Mouse (Mus musculus): ENCODE measurements around the gene Usp35. TPM values are rescaled to one million over a fixed set of nuclear protein-coding genes. Genes with fewer than 3 reads are reported as not detected.

The Usp35 gene
- polyA plus RNA-seq, 1 experiment, result 19.1 TPM

DNA sequence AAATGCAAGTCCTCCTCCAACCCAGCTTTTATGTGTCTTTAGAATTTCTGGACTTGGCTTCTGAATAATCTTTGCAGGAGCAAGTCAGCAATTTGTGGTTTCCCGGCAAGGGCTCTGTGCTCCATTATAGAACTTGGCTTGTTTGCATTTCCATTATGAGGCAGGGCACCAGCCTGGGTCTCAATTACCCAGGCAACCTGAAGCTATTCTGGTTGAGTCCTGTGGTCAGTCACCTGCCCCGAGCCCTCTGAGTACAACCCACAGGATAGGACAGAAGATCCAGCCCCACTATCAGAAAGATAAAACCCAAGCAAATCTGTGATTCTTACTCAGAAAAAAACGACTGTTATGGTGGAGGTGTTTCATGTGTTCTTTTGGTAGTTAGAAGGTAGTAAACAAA lies 29.1 kb upstream of the Usp35 start:
- Histone ChIP-seq H3K4me3 (replicated peaks; ENCODE audit: insufficient read depth, low read depth, low read length) (no peak overlapping the region), H3K27ac (ENCODE audit: insufficient read depth, low read length) (no peak overlapping the region), H3K4me1 (ENCODE audit: control insufficient read depth, insufficient read depth, low read length) (no peaks in the 10 kb centered on the region), H3K27me3 (ENCODE audit: control insufficient read depth, insufficient read depth, low read length) (no peaks in the 10 kb centered on the region)
- TF ChIP-seq POLR2A (IDR thresholded peaks at IDR 0.05; ENCODE audit: borderline replicate concordance, insufficient read depth, low read length) (no peak), CTCF (IDR thresholded peaks at IDR 0.05; ENCODE audit: borderline replicate concordance, insufficient read depth, low read depth, low read length) (no peak)
- 53% methylated on average over 3 of the region's 3 CpGs for WGBS
- DNase-seq, result no peak

DNA sequence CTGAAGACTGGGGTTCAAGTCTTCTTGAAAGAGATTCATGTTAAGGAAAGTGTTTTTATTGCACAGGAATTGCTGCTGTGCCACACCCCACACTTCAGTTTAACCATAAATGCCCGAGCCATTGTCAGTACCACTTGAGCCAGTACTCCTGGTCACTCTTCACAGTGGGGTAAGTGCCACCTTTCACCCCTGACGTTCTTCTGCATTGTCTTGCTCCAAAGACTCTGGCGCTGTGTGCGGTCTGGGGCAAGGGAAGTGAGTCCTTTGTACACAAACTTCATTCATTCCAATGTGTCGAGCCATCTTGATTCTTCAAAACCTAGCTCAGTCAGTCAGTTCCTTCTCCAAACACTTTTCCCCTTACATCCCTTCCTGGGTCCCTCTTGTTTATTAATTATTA lies 28.3 kb upstream of the Usp35 start:
- Histone ChIP-seq H3K27ac (ENCODE audit: insufficient read depth, low read length) (no peak overlapping the region), H3K27me3 (ENCODE audit: control insufficient read depth, insufficient read depth, low read length) (no peaks in the 10 kb centered on the region), H3K4me3 (replicated peaks; ENCODE audit: insufficient read depth, low read depth, low read length) (no peak overlapping the region), H3K4me1 (ENCODE audit: control insufficient read depth, insufficient read depth, low read length) (no peaks in the 10 kb centered on the region)
- WGBS, result 74% methylated on average over 5 of the region's 5 CpGs
- TF ChIP-seq POLR2A (IDR thresholded peaks at IDR 0.05; ENCODE audit: borderline replicate concordance, insufficient read depth, low read length) (no peak), CTCF (IDR thresholded peaks at IDR 0.05; ENCODE audit: borderline replicate concordance, insufficient read depth, low read depth, low read length) (no peak)
- DNase-seq, result no peak

DNA sequence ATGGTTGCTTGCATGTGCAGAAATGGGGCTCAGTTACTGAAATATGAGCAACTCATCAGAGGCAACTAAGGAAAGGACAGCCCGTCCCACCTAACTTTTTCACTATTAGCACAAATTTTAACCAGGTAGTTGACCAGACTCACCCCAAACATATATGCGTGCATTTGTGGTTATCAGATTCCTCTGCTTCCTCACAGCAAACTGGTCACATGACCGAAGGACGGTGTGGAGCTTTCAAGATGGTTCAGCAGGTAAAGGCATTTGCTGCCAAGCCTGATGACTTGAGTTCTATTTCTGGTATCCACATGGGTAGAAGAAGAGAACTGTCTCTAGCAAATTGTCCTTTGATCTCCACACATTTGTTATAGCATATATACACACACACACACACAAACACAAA lies 26.5 kb upstream of the Usp35 start:
- Histone ChIP-seq H3K4me1 (ENCODE audit: control insufficient read depth, insufficient read depth, low read length) (no peaks in the 10 kb centered on the region), H3K27ac (ENCODE audit: insufficient read depth, low read length) (no peak overlapping the region), H3K4me3 (replicated peaks; ENCODE audit: insufficient read depth, low read depth, low read length) (no peak overlapping the region), H3K27me3 (ENCODE audit: control insufficient read depth, insufficient read depth, low read length) (no peaks in the 10 kb centered on the region)
- DNase-seq, result no peak
- WGBS, result 88% methylated on average over 4 of the region's 4 CpGs
- no peak for TF ChIP-seq CTCF (IDR thresholded peaks at IDR 0.05; ENCODE audit: borderline replicate concordance, insufficient read depth, low read depth, low read length)
- no peak for TF ChIP-seq POLR2A (IDR thresholded peaks at IDR 0.05; ENCODE audit: borderline replicate concordance, insufficient read depth, low read length)

DNA sequence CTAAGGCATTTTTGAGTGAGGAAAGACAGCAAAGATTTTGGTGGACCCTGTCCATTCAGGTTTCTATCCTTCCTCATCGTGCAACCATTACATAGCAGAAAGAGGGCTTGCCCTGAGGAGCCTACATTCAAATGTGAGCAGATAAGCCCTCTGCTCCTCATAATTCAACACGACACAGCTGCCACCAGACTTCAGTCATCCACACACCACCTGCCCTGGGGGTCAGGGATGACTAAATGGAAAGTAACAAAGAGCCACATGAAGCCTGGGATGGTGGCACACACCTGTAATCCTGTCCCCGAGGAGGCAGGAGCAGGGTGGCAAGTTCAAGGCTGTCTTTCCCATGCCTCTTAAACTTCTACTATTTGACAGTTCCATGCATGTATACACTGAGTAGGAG lies 26.0 kb upstream of the Usp35 start:
- H3K27ac ChIP-seq (ENCODE audit: insufficient read depth, low read length), result no peak overlapping the region
- no peak overlapping the region for H3K4me3 ChIP-seq (replicated peaks; ENCODE audit: insufficient read depth, low read depth, low read length)
- TF ChIP-seq POLR2A (IDR thresholded peaks at IDR 0.05; ENCODE audit: borderline replicate concordance, insufficient read depth, low read length) (no peak), CTCF (IDR thresholded peaks at IDR 0.05; ENCODE audit: borderline replicate concordance, insufficient read depth, low read depth, low read length) (no peak)
- DNase-seq, result no peak
- no peaks in the 10 kb centered on the region for H3K27me3 ChIP-seq (ENCODE audit: control insufficient read depth, insufficient read depth, low read length)
- no peaks in the 10 kb centered on the region for H3K4me1 ChIP-seq (ENCODE audit: control insufficient read depth, insufficient read depth, low read length)
- WGBS, result 70% methylated on average over 3 of the region's 3 CpGs

DNA sequence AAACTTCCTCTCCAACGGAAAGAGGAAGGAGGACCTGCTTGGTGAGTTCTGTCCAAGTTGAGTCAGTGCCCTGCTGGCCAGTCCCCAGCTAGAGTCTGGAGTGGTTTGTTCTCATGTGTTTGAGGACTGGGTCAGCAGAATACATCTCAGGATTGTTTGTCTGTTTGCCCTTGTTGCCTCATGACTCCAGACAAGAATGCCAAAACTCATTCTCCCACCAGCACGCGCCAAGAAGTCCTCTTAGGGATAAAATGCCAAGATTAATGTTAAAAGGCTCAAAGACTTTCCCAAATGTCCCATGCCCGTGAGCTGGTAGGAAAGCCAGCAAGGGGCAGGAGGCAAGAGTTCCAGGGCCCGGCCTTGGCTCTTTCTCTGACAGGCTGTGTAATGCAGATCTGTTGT lies 25.1 kb upstream of the Usp35 start:
- peak in 1 of 2 experiments; percentile 31 for DNase-seq
- no peak overlapping the region for H3K4me3 ChIP-seq (replicated peaks; ENCODE audit: insufficient read depth, low read depth, low read length)
- 38% methylated on average over 5 of the region's 5 CpGs for WGBS
- no peaks in the 10 kb centered on the region for H3K27me3 ChIP-seq (ENCODE audit: control insufficient read depth, insufficient read depth, low read length)
- H3K27ac ChIP-seq (ENCODE audit: insufficient read depth, low read length), result peak overlapping the region; percentile 21; the same call in 1 of the 2 replicates
- no peaks in the 10 kb centered on the region for H3K4me1 ChIP-seq (ENCODE audit: control insufficient read depth, insufficient read depth, low read length)
- no peak for TF ChIP-seq CTCF (IDR thresholded peaks at IDR 0.05; ENCODE audit: borderline replicate concordance, insufficient read depth, low read depth, low read length)
- no peak for TF ChIP-seq POLR2A (IDR thresholded peaks at IDR 0.05; ENCODE audit: borderline replicate concordance, insufficient read depth, low read length)

DNA sequence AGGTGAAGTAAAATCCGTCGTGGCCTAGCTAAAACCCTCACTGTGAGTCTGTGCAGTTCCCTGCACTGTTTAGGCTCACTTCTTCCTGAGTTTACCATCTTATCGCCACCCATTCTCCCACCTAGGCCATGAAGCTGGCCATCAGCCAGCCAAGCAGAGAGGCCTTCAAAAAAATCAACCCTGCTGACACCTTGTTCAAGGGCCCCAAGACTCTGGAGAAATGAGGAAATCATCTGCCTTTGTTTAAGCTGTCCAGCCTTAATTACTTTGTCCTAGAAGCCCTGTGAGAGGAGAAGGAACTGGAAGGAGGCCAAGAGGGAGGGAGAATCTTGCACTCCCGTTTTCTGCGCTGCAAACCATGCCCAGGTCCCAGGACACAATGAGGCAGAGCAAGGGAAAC lies 24.4 kb upstream of the Usp35 start:
- no peaks in the 10 kb centered on the region for H3K4me1 ChIP-seq (ENCODE audit: control insufficient read depth, insufficient read depth, low read length)
- 61% methylated on average over 5 of the region's 5 CpGs for WGBS
- H3K27me3 ChIP-seq (ENCODE audit: control insufficient read depth, insufficient read depth, low read length), result no peaks in the 10 kb centered on the region
- no peak overlapping the region for H3K4me3 ChIP-seq (replicated peaks; ENCODE audit: insufficient read depth, low read depth, low read length)
- no peak overlapping the region for H3K27ac ChIP-seq (ENCODE audit: insufficient read depth, low read length)
- TF ChIP-seq POLR2A (IDR thresholded peaks at IDR 0.05; ENCODE audit: borderline replicate concordance, insufficient read depth, low read length), result no peak
- no peak for TF ChIP-seq CTCF (IDR thresholded peaks at IDR 0.05; ENCODE audit: borderline replicate concordance, insufficient read depth, low read depth, low read length)
- no peak for DNase-seq

DNA sequence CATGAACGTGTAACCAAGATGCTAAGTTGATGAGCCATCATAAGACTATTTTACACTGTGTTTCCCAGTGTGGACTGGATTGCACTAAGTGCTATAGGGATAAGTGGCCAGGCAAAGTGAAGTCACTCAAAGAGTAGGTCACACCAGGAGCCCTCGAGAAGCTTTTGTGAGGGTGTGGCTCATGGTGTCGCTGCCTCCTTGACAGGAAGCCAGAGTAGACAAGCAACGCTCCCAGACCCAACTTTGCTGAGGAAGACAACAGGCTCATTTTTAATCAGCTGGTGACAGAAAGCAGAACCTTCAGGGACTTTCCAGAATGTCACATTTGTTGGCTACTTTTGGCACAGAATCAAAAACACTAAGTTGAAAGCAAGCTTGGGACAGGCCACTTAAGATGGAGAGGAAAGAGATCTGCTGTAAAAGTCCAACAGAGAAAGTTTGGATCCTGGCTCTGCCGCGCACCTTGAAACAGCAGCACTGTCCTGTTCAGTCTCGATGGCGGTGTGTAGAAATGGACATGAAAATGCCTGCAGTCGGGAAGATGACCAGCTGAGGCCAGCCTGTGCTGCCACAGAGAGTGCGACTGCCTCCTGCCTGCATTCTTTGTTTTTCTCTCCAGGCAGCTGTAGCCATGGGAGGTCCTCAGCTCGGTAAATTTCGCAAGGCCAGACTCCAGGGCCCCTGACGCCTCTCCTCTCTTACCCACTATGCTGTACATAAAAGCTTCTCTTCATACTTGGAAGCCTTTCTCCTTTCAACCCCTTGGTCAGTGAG lies 23.4 kb upstream of the Usp35 start:
- TF ChIP-seq POLR2A (IDR thresholded peaks at IDR 0.05; ENCODE audit: borderline replicate concordance, insufficient read depth, low read length) (no peak), CTCF (IDR thresholded peaks at IDR 0.05; ENCODE audit: borderline replicate concordance, insufficient read depth, low read depth, low read length) (no peak)
- 0 out of 2 replicates have a peak overlapping the region, but pooled peaks have one; percentile 30 for H3K27ac ChIP-seq (ENCODE audit: insufficient read depth, low read length)
- H3K4me1 ChIP-seq (ENCODE audit: control insufficient read depth, insufficient read depth, low read length), result no peaks in the 10 kb centered on the region; the same call in 1 of the 2 replicates
- WGBS, result 42% methylated on average over 13 of the region's 13 CpGs
- no peak overlapping the region for H3K4me3 ChIP-seq (replicated peaks; ENCODE audit: insufficient read depth, low read depth, low read length)
- DNase-seq, result no peak
- no peaks in the 10 kb centered on the region for H3K27me3 ChIP-seq (ENCODE audit: control insufficient read depth, insufficient read depth, low read length)

DNA sequence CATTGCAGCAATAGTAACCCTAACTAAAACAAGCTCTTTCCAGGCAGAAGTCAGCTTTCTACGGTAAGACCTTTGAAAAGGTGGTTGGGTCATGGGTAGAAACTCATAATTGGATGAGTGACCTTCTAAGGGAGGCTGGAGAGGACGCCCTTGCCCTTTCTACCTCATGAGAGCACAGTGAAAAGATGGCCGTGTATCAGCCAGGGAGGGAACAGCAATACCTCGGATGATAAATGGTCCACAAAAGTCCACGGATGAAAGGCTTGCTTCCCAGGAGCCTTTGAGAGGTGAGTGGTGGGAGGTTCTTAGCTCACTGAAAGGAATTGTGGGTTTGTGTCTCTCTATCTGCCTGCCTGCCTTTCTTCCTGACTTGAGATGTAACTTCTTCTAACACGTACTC lies 21.5 kb upstream of the Usp35 start:
- H3K4me3 ChIP-seq (replicated peaks; ENCODE audit: insufficient read depth, low read depth, low read length), result no peak overlapping the region
- H3K4me1 ChIP-seq (ENCODE audit: control insufficient read depth, insufficient read depth, low read length), result no peaks in the 10 kb centered on the region; the same call in 1 of the 2 replicates
- H3K27ac ChIP-seq (ENCODE audit: insufficient read depth, low read length), result no peak overlapping the region
- TF ChIP-seq CTCF (IDR thresholded peaks at IDR 0.05; ENCODE audit: borderline replicate concordance, insufficient read depth, low read depth, low read length) (no peak), POLR2A (IDR thresholded peaks at IDR 0.05; ENCODE audit: borderline replicate concordance, insufficient read depth, low read length) (no peak)
- no peaks in the 10 kb centered on the region for H3K27me3 ChIP-seq (ENCODE audit: control insufficient read depth, insufficient read depth, low read length)
- 94% methylated on average over 6 of the region's 6 CpGs for WGBS
- no peak for DNase-seq

Measured in cerebellum, adult 2 months (tissue).